Mouse (Mus musculus) cerebellum, adult 9-10 months (tissue): ENCODE data around the gene Slc52a3.
"Not testable (repeated sequence)": the region's sequence is repeated elsewhere in the genome, so short reads cannot be mapped to it uniquely, and the experiment has no call there.

Source experiments
- DNase-seq: peaks from one replicate; pipeline ENCODE4 v3.0.0; 2022

The Slc52a3 gene

GRCm38 (mm10) chr2:151973595-151974562, 22.4 kb upstream of the Slc52a3 start:
- DNase-seq: peak; percentile 59

GRCm38 (mm10) chr2:151975295-151975694, 21.0 kb upstream of the Slc52a3 start:
- DNase-seq: no peak

- DNase-seq: no peak
Measured at GRCm38 (mm10) chr2:151976067-151976466, 20.2 kb upstream of the Slc52a3 start.

- DNase-seq: peak; percentile 87
Measured at GRCm38 (mm10) chr2:151977689-151978440, 18.4 kb upstream of the Slc52a3 start.

GRCm38 (mm10) chr2:151978494-151978893, 17.8 kb upstream of the Slc52a3 start:
- peak; percentile 40 for DNase-seq

GRCm38 (mm10) chr2:151979470-151980354, 16.6 kb upstream of the Slc52a3 start, which contains the start of gene Fam110a:
TSS of gene Fam110a (minus strand) at chr2:151980219.
- DNase-seq: peak; percentile 87

GRCm38 (mm10) chr2:151980355-151980693, 16.0 kb upstream of the Slc52a3 start:
- no peak for DNase-seq

GRCm38 (mm10) chr2:151981268-151981667, 15.0 kb upstream of the Slc52a3 start:
- DNase-seq: no peak

GRCm38 (mm10) chr2:151982476-151982875, 13.8 kb upstream of the Slc52a3 start:
- no peak for DNase-seq

- DNase-seq: no peak
Measured at GRCm38 (mm10) chr2:151984019-151984418, 12.3 kb upstream of the Slc52a3 start.

GRCm38 (mm10) chr2:151985426-151986172, 10.7 kb upstream of the Slc52a3 start:
- no peak for DNase-seq

GRCm38 (mm10) chr2:151986958-151987357, 9.4 kb upstream of the Slc52a3 start:
- no peak for DNase-seq

GRCm38 (mm10) chr2:151988978-151989377, 7.3 kb upstream of the Slc52a3 start:
- no peak for DNase-seq

GRCm38 (mm10) chr2:151990985-151991394, 5.3 kb upstream of the Slc52a3 start:
- peak; percentile 57 for DNase-seq

GRCm38 (mm10) chr2:151991446-151991845, 4.9 kb upstream of the Slc52a3 start:
- DNase-seq: no peak

- peak; percentile 77 for DNase-seq
Measured at GRCm38 (mm10) chr2:151994350-151995122, 1.8 kb upstream of the Slc52a3 start.

- not testable (repeated sequence) for DNase-seq
Measured at GRCm38 (mm10) chr2:151997190-151997575, 872 bp downstream of the Slc52a3 start.

GRCm38 (mm10) chr2:151997776-151998504, 1.6 kb downstream of the Slc52a3 start:
- DNase-seq: no peak

GRCm38 (mm10) chr2:151998505-151998899, 2.2 kb downstream of the Slc52a3 start:
- no peak for DNase-seq

- DNase-seq: no peak
Measured at GRCm38 (mm10) chr2:151998932-151999331, 2.6 kb downstream of the Slc52a3 start.
